Mouse (Mus musculus) testis, adult 2 months (tissue): ENCODE data around the gene Tars2. TPM values are rescaled to one million over a fixed set of nuclear protein-coding genes. Genes with fewer than 3 reads are reported as not detected.

ENCODE experiments used
- H3K27ac ChIP-seq: fragments of 200-500 bp; 2 replicates; pipeline ENCODE4 v1.5.1; 2012; ENCODE audit warnings: low read depth, low read length; ENCODE audit not compliant: control insufficient read depth, insufficient read depth
- H3K27me3 ChIP-seq: fragments of 200-500 bp; 2 replicates; pipeline ENCODE4 v1.6.1; 2012; ENCODE audit warnings: mild to moderate bottlenecking, low read length, moderate library complexity; ENCODE audit not compliant: control insufficient read depth, insufficient read depth
- H3K36me3 ChIP-seq: fragments of 200-500 bp; 2 replicates; pipeline ENCODE4 v1.6.1; 2012; ENCODE audit warnings: mild to moderate bottlenecking, low read length; ENCODE audit not compliant: control insufficient read depth, insufficient read depth
- H3K4me1 ChIP-seq: fragments of 200-500 bp; 2 replicates; pipeline ENCODE4 v1.6.1; 2012; ENCODE audit warnings: low read length; ENCODE audit not compliant: control insufficient read depth, insufficient read depth
- H3K4me3 ChIP-seq: fragments of 200-500 bp; 2 replicates; pipeline ENCODE4 v1.5.1; 2012; ENCODE audit warnings: low read depth, mild to moderate bottlenecking, low read length, moderate library complexity, mixed read lengths; ENCODE audit not compliant: control insufficient read depth
- CTCF ChIP-seq: fragments of 200-500 bp; IDR thresholded peaks from 2 replicates; pipeline ENCODE4 v1.5.1; 2012; ENCODE audit warnings: low read depth, mild to moderate bottlenecking, inconsistent platforms, low read length, moderate library complexity; ENCODE audit not compliant: control insufficient read depth, insufficient read depth, insufficient replicate concordance
- POLR2A ChIP-seq: fragments of 200-500 bp; IDR thresholded peaks from 2 replicates; pipeline ENCODE4 v1.6.1; 2012; ENCODE audit warnings: low read depth, mild to moderate bottlenecking, inconsistent platforms, low read length, moderate library complexity; ENCODE audit not compliant: control insufficient read depth
- polyA plus RNA-seq: library from polyadenylated mRNA; depleted of rRNA; stranded (reverse); fragments of >200 nt; gene quantifications from 2 replicates; pipeline ENCODE4 v1.2.3, GENCODE M21; 2012

Tars2 gene
- polyA plus RNA-seq, 1 experiment, result 25.7 TPM

DNA sequence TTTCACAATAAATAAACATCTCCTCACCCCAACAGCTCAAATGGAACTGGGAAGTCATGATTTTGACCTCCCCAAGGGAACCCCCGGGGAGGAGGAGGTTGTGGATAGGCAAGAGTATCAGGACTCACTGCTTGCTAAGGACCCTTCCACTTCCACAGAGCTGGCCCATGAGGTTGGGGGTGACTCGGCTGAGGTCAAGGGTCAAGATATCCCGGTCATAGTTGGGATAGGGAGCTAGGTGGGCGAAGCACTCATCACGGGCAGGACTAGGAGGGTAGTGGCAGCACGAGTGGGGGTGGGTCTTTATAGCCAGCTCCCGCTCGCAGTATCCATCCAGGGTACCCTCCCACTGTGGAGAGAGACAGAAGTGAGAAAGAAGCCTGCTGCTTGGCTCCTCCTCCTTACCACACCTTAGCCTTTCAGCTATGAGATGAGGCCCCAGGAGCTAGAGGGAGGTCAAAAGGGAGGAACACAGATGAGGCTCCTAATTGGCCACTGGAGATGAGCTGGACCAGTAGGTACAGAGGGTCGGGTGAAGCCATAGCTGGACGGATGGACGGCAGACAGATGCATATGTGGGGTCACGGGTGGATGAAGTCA lies 24.8 kb downstream of the Tars2 start:
- no peaks in the 10 kb centered on the region; the same call in 1 of the 2 replicates for H3K36me3 ChIP-seq

GRCm38 (mm10) chr3:95734092-95734702 lies 25.8 kb downstream of the Tars2 start:
- Histone ChIP-seq H3K36me3 (no peaks in the 10 kb centered on the region; the same call in 1 of the 2 replicates), H3K4me1 (peaks cover 5% of the 10 kb centered on the region), H3K27ac (peak overlapping the region; percentile 41), H3K4me3 (peak overlapping the region; percentile 42; the same call in 1 of the 2 replicates), H3K27me3 (no peaks in the 10 kb centered on the region)
- TF ChIP-seq CTCF, result no peak
- no peak for TF ChIP-seq POLR2A

More for the DNA sequence above, 24.8 kb downstream of the Tars2 start:
- peak overlapping the region; percentile 42 for H3K4me3 ChIP-seq
- no peak overlapping the region; the same call in 1 of the 2 replicates for H3K27ac ChIP-seq
- TF ChIP-seq POLR2A (no peak), CTCF (no peak)
- H3K4me1 ChIP-seq, result peaks cover 5% of the 10 kb centered on the region
- no peaks in the 10 kb centered on the region for H3K27me3 ChIP-seq

DNA sequence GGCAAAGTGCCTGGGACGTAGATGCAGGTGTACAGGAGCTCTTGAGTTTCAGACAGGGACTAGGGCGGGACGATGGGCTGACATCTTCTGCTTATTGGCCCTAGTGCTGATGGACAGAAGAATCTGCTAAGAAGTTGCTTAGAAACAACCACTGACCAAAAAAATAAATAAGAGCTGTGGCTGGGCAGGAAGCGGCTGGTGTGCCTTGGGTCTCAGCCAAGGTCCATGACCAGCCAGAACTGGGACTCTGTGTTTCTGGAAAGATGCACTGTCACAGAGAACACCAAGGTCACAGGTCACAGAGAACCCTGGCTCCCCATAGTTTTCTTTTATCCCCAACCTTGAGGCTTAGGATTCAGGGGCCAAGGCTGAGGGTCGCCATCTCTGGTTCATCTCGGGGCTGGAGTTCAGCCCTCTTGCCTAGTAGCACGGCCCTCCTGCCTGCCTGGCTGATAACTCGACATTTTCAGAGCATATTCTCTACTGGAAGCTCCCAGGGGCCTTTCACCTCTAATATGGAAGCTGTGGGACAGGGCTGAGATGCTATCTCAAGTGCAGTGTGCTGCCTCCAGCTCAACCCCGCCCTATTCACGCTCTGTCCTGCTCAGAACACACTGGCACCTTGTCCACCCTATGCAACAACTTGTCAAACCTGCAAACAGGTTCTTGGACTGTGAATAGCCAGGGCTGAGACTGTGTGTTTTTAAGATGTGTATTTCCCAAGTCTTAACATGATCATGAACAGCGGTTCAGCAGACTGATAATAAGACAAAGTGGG lies 27.1 kb downstream of the Tars2 start:
- H3K4me1 ChIP-seq, result peaks cover 5% of the 10 kb centered on the region
- H3K36me3 ChIP-seq, result no peaks in the 10 kb centered on the region; the same call in 1 of the 2 replicates
- no peak overlapping the region for H3K4me3 ChIP-seq
- no peaks in the 10 kb centered on the region for H3K27me3 ChIP-seq
- peak overlapping the region; percentile 82 for H3K27ac ChIP-seq
- TF ChIP-seq POLR2A, result no peak
- no peak for TF ChIP-seq CTCF

DNA sequence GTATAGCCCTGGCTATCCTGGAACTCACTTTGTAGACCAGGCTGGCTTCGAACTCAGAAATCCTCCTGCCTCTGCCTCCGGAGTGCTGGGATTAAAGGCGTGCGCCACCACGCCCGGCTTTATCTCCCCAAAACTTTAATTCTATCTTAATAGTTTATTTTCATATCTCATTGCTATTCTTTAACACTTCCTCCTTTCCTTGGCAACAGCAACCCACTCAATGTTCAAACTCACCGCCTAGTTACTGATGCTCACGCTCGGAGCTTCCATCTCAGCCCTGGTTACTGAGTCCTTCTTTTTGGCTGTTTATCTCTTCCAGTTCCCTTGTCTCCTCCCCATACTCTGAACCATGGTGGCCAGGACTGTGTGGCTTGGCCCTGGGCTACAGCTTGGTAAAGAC lies 27.7 kb downstream of the Tars2 start:
- H3K27ac ChIP-seq, result peak overlapping the region; percentile 82; the same call in 1 of the 2 replicates

GRCm38 (mm10) chr3:95731802-95732201 lies 28.2 kb downstream of the Tars2 start:
- Histone ChIP-seq H3K4me1 (peaks cover 5% of the 10 kb centered on the region), H3K27me3 (no peaks in the 10 kb centered on the region), H3K36me3 (no peaks in the 10 kb centered on the region; the same call in 1 of the 2 replicates), H3K4me3 (no peak overlapping the region), H3K27ac (no peak overlapping the region)
- TF ChIP-seq CTCF (no peak), POLR2A (no peak)

More for the DNA sequence above, 27.7 kb downstream of the Tars2 start:
- Histone ChIP-seq H3K4me3 (no peak overlapping the region), H3K36me3 (no peaks in the 10 kb centered on the region; the same call in 1 of the 2 replicates), H3K27me3 (no peaks in the 10 kb centered on the region), H3K4me1 (peaks cover 5% of the 10 kb centered on the region)
- TF ChIP-seq CTCF (no peak), POLR2A (no peak)

GRCm38 (mm10) chr3:95730431-95730830 lies 29.6 kb downstream of the Tars2 start:
- Histone ChIP-seq H3K27me3 (no peaks in the 10 kb centered on the region), H3K36me3 (no peaks in the 10 kb centered on the region; the same call in 1 of the 2 replicates), H3K4me1 (peaks cover 5% of the 10 kb centered on the region), H3K4me3 (no peak overlapping the region), H3K27ac (no peak overlapping the region)
- TF ChIP-seq CTCF (no peak), POLR2A (no peak)

- H3K27ac ChIP-seq, result no peak overlapping the region
- no peak for TF ChIP-seq POLR2A
- TF ChIP-seq CTCF, result no peak
- peaks cover 2% of the 10 kb centered on the region; the same call in 1 of the 2 replicates for H3K4me1 ChIP-seq
- no peak overlapping the region for H3K4me3 ChIP-seq
- no peaks in the 10 kb centered on the region for H3K27me3 ChIP-seq
- H3K36me3 ChIP-seq, result no peaks in the 10 kb centered on the region
These were observed 31.1 kb downstream of the Tars2 start for GRCm38 (mm10) chr3:95728906-95729305.
